Mouse (Mus musculus) frontal cortex, adult (tissue): ENCODE data around the gene Myo18b.
A peak's percentile ranks its signal among the peaks of the same experiment; 100 is the strongest.

Experiments used
- ATAC-seq: cut with Nextera tagmentation; 2 replicates; pipeline ENCODE4 v1.9.2; 2017; ENCODE audit warnings: mild to moderate bottlenecking, moderate library complexity, mixed read lengths; ENCODE audit not compliant: low TSS enrichment

The Myo18b gene

DNA sequence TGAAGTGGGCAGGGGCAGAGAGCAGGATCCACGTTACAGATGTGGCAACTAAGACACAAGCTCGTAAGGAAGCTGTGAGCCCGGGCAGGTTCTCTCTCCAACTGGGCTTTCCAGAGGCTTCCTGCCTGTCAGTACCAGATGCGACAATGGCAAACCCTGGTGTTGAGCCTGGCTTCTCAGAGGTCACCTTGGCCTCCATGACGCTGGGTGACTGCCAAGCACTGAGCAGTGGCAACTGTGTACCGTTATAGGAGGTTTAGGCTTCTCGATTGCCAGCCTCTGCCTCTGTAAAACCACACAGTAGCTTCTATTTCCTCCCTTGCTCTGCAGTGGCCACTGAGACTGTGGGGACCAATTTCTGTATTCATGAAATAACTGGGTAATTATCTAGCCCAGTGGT, 81.1 kb downstream of the Myo18b start:
- no peak for ATAC-seq

DNA sequence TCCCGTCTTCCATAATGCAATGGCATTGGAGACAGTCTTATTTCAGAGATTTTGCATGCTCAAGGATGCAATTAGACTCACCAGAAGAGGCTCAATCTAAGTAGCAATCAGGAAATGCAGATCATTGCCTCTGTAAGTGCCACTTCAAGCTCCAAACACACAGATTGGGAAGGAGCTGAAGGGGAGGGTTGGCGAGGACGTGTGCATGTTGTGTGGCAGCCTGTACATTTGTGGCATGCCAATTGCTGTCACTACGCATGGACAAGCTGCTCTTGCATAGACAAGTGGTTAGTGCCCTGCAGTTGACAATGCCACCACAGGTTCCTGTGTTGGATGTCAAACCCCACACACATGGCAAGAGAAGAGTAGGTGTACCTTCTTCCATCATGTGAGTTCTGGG, 88.5 kb downstream of the Myo18b start:
- no peak for ATAC-seq

DNA sequence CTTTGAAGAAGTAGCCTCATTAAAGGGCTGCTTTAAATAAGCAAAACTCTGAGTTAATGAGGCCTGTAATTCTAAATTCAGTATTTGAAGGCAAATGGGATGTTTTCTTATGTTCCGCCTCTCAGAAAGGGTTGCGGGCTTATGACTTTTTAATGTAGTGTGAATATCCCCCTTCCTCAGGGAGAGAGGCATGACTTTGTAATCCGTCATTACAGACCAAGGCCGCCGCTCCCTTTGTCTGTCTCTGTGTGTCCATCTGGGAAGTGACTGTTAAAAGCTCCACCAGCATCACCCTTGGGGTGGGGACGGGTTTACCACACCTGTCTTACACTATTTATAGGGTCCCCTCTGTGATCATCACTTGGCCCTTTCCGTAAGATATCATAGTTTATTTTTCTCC, 100.1 kb downstream of the Myo18b start:
- ATAC-seq: no peak

DNA sequence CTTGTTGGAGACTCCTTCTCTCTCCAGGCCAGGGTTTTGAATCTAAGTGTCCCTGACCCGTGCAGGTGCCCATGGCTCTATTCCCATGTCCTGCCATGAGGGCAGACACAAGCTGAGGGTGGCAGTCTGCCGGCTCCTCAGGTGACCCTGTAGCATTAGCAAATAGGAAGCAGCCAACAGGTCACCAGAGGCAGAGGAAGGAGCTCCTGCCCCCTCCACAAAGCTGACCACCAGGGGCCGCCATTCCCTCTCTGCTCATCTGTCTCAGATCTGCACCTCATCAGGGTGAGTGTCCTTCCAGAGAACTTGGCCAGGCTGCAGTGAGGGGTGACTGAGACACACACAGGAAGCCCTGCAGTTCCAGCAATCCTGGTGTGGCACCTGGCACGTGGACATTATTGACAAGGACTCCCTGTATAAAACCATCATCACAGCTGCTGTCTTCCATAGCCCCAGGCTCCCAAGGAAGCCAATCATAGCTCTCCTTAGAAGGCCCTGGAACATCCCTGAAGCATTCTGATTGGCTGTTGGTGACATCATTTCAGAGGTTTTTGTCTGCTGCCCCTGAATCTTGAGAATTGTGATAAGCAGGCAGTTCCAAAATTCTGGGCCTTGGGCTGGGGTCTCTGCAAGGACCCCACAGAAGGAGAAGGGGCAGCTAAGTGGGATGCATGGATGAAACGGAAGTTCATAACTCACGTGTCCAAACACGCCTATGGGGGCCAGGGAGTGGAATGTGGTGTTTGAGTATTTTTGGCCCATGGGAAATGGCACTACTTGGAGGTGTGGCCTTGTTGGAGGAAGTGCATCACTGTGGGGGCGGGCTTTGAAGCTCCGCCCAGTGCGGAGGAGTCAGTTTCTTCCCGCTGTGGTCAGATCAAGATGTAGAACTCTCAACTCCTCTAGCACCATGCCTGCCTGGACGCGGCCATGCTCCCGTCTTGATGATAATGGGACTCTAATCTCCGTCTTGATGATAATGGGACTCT, 104.1 kb downstream of the Myo18b start:
- ATAC-seq: no peak

DNA sequence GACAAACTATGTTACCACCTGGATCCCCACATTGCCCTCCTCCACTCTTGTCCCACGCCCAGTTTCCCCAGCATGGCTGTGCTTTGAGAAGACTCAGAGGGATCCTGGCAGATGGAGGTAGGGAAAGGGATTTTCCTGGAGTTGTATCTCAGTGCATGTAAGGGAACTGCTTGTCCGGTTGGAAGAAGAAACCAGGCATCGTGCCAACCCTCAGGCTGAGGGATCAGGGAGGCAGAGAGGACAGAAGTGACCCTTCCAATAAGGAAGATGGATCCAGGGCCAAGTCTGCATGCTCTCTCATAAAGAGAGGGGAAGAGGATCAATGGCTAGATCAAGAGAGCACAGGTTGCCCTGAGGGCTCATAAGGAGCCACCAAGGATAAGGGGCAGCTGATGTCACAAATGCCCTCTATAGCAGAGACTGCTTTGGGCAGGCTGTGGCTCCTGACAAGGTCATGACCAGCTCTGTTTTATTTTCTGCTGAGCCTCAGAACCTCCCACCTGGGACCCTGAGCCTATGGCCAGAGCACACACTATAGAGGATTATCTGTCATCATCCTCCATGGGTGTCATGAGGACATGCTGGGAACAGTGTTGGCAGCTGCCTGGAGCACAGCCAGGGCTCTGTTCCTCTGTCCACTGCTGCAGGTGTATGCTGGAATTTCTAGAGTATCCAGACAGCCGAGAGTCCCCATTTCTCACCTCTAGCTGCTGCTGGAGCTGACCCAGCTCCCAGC, 105.6 kb downstream of the Myo18b start:
- ATAC-seq: no peak

DNA sequence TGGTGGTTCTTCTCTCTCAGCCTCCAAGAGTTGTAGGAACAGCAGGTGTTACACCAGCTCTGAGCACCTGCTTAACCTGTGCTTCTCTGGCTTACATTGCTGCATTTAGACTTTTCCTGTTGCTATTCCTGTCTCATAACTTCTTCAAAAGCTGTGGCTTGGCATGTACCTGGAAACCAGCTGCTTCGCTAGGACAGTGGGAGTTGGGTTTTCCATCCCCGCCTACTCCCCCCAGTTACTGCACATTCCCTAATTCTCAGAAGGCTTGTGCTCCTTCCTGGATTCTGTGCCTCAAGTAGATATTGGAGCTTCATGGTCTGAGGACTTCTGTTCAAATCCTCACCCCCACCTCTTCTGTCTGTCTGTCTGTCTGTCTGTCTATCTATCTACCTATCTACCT, 107.7 kb downstream of the Myo18b start:
- no peak for ATAC-seq

DNA sequence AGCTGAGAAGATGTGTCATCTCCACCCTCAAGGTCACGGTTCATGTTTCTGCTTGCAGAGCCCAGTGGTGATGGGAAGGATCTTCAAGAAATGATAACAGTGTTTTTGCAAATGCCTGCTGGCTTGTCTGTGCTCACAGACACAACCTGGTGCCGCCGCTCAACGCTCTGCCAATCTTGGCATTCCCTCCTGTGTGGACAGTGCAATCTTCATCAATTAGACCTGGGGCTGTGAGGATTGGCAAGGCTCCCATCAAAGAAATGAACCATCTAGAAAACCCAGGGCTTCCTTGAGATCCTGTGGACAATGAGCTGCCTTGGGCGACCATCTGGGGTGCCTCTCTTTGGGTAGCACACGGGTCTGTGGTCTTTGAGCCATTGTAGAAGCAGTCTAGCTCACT, 109.4 kb downstream of the Myo18b start:
- ATAC-seq: no peak

DNA sequence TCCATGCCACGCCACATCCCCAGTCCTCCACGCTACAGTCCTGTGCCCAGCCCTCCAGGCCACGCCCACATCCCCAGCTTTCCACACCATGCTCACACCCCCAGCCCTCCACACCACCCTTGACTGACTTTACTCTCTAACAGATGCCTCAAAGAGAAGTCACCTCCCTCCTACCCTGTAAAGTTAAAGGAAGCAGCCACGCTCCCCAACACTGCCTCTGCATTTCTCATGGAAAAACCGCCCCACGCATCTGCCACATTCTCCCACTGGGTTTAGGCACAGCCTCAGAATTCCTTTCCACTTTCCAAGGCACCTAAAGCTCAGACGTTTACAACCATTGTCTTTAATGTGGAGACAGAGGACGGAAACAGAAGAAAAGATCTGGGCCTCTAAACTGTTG, 110.1 kb downstream of the Myo18b start:
- ATAC-seq: peak; percentile 77

DNA sequence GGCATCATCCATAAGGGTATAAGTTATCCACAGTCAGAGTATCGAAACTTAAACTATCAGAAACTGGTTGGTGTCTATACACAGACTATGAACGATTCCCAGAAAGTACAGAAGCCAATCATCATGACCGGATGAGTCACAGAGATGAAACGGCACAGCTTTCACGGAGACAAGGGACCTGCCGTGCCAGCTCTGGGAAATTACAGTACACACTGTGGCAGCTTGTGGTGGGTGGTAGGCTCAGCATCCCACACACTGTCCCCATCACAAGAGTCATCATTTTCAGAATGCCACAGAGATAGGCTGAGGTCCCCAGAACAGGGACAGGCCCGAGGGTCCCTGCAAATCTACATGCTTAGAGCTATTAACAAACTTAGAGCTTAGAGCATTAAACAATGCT, 114.4 kb downstream of the Myo18b start:
- peak; percentile 72 for ATAC-seq

DNA sequence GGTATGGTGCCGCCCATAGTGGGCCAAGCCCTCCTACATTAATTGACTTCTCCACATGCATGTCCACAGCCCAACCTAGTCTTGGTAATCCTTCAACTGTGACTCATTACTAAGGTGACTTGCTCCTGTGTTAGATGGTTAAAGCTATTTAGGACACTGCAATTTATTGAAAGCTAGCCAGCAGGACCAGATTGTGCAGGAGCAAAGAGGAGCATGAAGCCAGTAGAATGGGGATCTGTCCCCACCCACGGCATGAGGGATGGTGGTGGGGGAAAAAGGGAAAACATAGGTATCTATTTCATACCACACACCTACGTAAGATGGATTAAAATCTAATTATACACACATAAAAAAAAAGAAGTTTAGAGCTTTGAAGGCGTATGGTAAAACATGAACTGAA, 114.9 kb downstream of the Myo18b start:
- ATAC-seq: no peak

DNA sequence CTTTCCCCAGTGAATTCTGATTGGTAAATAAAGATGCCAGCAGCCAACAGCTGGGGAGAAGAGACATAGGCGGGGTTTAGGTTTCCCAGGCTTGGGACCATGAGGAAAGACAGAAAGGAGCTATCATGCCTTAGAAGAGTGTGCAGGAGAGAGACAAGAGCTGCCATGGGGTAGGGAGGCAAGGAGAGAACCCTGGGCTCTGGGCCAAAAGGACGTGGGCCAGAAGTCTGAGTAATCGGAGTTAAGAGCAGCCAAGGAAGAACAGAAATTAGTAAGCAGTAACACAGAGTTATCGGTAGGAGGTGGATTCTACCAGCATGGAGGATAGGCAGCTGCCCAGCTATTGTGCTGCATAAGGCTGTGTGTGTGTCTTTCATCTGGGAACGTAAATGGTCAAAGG, 115.8 kb downstream of the Myo18b start:
- peak; percentile 66 for ATAC-seq

DNA sequence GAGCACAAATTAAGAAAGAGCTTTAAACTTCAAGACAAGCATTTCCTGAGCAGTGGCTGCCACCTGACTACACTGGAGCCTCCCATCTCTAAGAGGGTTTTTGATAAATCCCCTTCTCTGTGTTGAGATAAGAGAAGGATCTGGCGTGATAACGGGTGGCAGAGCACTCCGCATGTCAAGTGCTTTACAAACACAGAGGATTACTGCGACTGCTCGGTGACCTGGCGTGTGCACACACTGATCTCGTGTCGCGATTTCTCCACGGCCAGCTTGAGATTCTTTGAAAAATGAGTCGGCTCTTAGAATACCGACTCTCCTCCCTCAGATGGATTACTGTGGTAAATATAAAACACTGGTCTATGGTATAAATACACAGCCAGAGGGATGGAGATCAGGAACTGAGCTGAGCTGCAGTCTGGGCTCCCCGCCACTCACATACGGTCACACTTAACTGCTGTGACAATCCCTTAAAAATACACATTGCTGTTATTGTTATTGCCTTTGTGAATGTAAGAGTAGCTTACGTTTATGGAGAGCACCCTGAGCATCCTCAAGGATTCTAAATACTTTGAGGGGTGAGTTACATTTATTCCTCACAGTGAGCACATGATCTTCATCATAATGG, 119.3 kb downstream of the Myo18b start:
- peak; percentile 43; the same call in 1 of the 2 replicates for ATAC-seq

DNA sequence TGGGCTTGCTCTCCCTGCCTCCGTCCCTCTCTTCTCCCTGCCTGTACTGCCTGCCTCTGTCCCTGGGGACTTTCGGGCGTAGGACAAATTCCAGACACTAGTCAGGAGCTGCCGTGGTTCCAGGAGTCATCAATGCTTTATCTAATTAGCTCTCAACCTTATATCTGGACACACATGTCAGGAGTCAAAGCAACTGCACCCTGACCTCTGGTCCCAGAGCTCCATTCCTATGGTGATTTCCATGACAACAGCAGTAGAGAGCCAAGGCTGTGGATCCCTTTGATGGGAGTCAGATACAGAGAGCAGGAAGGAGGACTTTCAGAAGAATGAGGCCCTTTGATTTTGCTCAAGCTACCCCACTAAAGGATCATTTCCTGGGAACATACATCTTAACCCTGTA, 122.7 kb downstream of the Myo18b start:
- ATAC-seq: no peak

DNA sequence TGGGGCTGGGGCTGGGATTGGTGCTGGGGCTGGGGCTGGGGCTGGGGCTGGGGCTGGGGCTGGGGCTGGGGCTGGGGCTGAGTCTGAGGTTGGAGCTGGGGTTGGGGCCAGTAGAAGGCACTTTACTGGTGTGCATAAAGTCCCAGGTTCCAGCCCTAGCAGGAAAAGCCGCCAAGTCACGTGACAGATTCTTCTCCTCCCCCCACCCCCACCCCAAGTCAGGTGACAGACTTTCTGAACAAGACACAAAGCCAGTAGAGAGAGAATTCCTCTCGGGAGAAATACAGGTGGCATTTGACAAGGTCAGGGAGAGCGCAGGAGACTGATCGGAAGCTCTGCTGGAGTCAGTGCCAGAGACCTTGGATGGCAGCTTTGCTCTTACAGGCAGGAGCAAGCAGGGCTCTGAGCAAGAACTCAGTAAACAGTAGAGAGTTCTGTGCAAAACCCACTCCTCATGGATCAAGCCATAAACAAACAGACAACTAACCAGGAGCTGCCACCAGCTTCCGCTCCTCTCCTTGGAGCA, 124.7 kb downstream of the Myo18b start:
- no peak for ATAC-seq

DNA sequence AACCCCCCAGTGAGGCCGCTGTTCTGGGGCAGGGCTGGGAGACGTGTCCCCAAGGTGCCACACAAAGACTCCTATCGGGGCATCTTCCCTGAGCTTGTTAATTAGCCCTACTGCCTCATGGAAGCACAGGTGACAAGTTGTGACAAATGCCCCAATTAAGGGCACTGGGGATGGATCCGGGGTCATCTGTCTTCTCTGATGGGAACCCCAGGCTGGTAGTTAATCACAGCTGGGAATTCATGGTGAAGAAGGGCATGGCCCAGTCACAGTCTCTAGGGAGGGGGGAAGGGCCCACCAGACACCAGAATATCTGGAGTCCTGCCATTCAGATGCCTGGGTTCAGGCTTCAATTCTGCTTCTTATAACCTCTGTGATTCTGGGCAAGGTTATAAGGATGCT, 126.4 kb downstream of the Myo18b start:
- ATAC-seq: no peak

DNA sequence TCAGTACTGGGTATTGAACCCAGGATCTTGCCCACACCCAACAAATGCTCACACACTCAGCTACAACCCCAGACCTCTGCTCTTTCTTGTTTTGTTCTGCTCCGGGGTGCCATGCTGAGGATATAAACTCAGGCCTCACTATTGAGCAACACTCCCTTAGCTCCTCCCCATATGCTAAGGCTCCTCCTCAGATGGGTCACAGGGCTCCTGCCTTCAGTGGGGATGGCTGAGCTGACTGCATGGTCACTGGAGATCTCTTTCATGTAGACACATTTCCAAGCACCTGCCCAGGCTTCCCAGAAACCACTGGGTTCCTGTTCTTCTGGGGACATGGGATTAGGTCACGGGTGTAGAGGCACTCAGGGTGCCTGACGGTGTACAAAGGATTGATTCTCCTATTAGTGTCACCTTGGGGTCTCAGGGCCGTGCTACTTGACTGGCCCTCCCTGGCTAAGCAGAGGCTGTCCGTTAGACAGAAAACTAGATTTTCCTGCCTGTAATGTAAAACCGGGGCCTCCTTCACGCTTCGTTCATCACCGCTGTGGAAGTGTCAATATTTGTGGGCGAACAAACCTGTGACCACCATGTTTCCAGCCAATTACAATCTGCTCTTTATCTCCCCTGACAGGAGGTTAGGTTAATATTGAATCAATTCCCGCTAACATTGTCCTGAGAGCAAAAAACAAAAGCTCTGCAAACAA, 127.0 kb downstream of the Myo18b start:
- ATAC-seq: no peak

DNA sequence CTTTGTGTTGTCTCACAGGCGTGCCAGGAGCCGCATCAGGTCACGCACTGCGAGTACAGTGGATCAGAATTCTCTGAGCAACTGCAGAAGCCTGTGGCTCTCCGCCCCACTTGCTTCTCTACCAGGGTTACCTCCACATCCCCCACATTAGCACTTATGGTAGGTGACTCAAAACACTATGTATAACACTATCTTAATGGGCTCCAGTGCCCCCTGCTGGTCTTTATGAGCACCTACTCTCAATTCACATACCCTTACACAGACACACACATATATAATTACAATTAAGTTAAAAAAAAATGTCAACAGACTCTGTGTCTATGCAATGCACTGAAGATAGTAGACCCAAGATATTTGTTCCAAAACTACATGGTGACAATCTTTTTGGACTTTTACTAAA, 127.6 kb downstream of the Myo18b start:
- ATAC-seq: no peak

DNA sequence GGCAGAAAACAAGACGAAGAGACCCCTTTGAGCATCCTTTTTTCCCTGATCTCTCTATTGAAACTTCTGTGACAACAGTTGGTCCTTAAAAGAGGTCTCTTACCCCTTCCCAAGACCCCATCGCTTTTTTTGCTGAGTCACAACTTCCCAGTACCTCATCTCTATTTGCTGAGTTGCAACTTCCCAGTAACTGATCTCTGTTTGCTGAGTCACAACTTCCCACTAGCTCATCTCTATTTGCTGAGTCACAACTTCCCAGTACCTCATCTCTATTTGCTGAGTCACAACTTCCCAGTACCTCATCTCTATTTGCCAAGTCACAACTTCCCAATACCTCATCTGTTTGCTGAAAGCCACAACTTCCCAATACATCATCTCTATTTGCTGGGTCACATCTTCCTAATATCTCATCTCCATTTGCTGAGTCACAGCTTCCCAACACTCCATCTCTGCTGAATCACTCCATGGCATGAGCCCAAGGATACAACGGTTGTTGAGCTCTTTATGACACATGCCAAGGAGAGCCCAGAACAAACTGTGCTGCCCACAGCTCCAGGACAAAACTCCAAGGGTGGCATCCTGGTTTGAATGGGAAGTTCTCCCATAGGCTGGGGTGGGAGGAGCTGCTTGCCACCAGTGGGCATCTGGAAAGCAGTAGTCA, 134.6 kb downstream of the Myo18b start:
- ATAC-seq: peak; percentile 34; the same call in 1 of the 2 replicates

DNA sequence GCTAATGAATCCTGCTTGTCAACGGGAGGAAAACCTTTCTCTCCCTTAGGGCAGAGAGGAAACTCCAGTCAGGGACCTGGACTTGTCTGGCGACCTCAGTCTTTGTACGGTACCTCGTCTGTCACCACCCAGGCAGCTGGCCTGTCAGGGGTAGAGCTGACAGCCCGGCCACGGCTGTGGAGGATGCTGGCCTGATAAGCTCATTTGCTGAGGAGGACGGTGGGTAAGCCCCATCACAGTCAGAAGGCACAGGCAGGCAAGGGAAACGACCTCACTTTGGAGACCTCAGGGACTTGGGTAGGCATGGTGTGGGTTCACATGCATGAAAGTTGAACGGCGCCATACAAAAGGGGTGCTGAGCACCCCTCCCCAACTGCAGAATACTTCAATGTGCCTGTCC, 140.6 kb downstream of the Myo18b start:
- no peak for ATAC-seq

DNA sequence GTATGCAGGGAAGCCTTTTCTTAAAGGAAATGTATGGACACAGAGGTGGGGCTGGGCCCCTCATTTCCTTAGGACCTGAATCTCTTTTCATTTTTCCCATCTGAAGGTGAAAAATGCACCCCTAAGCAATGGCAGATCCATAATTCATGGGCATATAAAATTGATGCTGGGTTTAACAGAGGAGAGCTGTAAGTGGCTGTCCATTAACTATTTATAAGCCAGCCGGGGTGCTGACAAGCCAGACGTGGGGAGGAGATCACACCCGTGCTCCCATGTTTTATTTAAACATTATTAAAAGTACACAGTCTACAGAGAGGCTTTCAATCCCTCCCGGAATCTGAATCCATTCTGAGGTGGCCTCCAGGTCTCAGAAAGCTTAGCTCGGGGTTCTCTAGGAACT, 146.5 kb downstream of the Myo18b start:
- ATAC-seq: no peak
